Mouse (Mus musculus): Measurements from ENCODE around the gene Crebrf.

Crebrf gene

GRCm38 (mm10) chr17:26715271-26715758 lies at the start of gene Crebrf:
Gene Crebrf, plus strand, starts transcription at chr17:26715650.
- peak; percentile 99 for DNase-seq (ENCODE audit: low read depth in 2 of 2, low spot score in 2 of 2)

- no peak for DNase-seq (ENCODE audit: low read depth in 2 of 2, low spot score in 2 of 2)
Observed at GRCm38 (mm10) chr17:26671268-26671667, 44.2 kb upstream of the Crebrf start.

GRCm38 (mm10) chr17:26675845-26676244 lies 39.6 kb upstream of the Crebrf start:
- DNase-seq (ENCODE audit: low read depth in 2 of 2, low spot score in 2 of 2) = no peak

- DNase-seq (ENCODE audit: low read depth in 2 of 2, low spot score in 2 of 2) = peak; percentile 83 to 90
Observed at GRCm38 (mm10) chr17:26676252-26676615, 39.2 kb upstream of the Crebrf start.

- DNase-seq (ENCODE audit: low read depth in 2 of 2, low spot score in 2 of 2) = peak in 1 of 2 experiments; percentile 46
Observed at GRCm38 (mm10) chr17:26676616-26677376, 38.7 kb upstream of the Crebrf start.

GRCm38 (mm10) chr17:26677711-26678637 lies 37.5 kb upstream of the Crebrf start:
- no peak for DNase-seq (ENCODE audit: low read depth in 2 of 2, low spot score in 2 of 2)

- DNase-seq (ENCODE audit: low read depth in 2 of 2, low spot score in 2 of 2) = no peak
Observed at GRCm38 (mm10) chr17:26681276-26681675, 34.2 kb upstream of the Crebrf start.

- no peak for DNase-seq (ENCODE audit: low read depth in 2 of 2, low spot score in 2 of 2)
Observed at GRCm38 (mm10) chr17:26686334-26687000, 29.0 kb upstream of the Crebrf start.

GRCm38 (mm10) chr17:26688795-26689735 lies 26.4 kb upstream of the Crebrf start:
- no peak for DNase-seq (ENCODE audit: low read depth in 2 of 2, low spot score in 2 of 2)

GRCm38 (mm10) chr17:26689810-26690209 lies 25.6 kb upstream of the Crebrf start:
- DNase-seq (ENCODE audit: low read depth in 2 of 2, low spot score in 2 of 2) = no peak

GRCm38 (mm10) chr17:26690236-26690635 lies 25.2 kb upstream of the Crebrf start:
- DNase-seq (ENCODE audit: low read depth in 2 of 2, low spot score in 2 of 2) = no peak

GRCm38 (mm10) chr17:26691110-26691509 lies 24.3 kb upstream of the Crebrf start:
- DNase-seq (ENCODE audit: low read depth in 2 of 2, low spot score in 2 of 2) = no peak

GRCm38 (mm10) chr17:26693424-26693823 lies 22.0 kb upstream of the Crebrf start:
- DNase-seq (ENCODE audit: low read depth in 2 of 2, low spot score in 2 of 2) = no peak

- DNase-seq (ENCODE audit: low read depth in 2 of 2, low spot score in 2 of 2) = no peak
Observed at GRCm38 (mm10) chr17:26694171-26694570, 21.3 kb upstream of the Crebrf start.

GRCm38 (mm10) chr17:26695193-26695592 lies 20.3 kb upstream of the Crebrf start:
- no peak for DNase-seq (ENCODE audit: low read depth in 2 of 2, low spot score in 2 of 2)

GRCm38 (mm10) chr17:26698846-26699245 lies 16.6 kb upstream of the Crebrf start:
- DNase-seq (ENCODE audit: low read depth in 2 of 2, low spot score in 2 of 2) = peak; percentile 11 to 37

GRCm38 (mm10) chr17:26699819-26700616 lies 15.4 kb upstream of the Crebrf start:
- DNase-seq (ENCODE audit: low read depth in 2 of 2, low spot score in 2 of 2) = no peak

- DNase-seq (ENCODE audit: low read depth in 2 of 2, low spot score in 2 of 2) = no peak
Observed at GRCm38 (mm10) chr17:26701565-26701964, 13.9 kb upstream of the Crebrf start.

GRCm38 (mm10) chr17:26702621-26703020 lies 12.8 kb upstream of the Crebrf start:
- DNase-seq (ENCODE audit: low read depth in 2 of 2, low spot score in 2 of 2) = no peak
